7 mouse cellular contexts compared by ENCODE assay signal in the genomic region with DNA sequence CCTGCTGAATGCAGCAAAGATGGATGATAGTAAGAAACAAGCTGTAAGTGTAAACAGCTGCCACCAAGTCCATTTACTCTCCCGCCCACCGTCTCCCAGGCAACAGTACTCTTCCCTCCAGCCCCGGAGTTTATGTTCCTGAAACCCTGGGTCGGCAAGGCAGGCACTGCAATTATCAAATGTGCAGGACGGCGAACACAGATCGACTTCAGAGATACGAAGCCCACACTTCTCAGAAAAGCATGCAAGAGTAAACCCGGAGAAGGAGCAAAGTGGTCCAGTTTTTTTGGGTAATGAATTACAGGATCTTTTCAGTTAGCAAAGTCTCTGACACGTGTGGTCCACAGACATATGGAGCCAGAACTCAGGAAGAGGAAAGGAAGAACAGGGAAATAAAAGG. TPM values are rescaled to one million over a fixed set of nuclear protein-coding genes. Genes with fewer than 3 reads are reported as not detected.
A peak's percentile ranks its signal among the peaks of the same experiment; 100 is the strongest.
DNase-seq lines count a peak whose midpoint lies in the region; ATAC-seq lines count a peak whose summit lies in the region.

No protein-coding gene starts in this region.

- no peaks in the 10 kb centered on the region for H3K9me3 ChIP-seq in liver, embryonic 13.5 days (replicated peaks)

- H3K4me1 ChIP-seq in liver, embryonic 13.5 days (replicated peaks): peaks cover 64% of the 10 kb centered on the region

- DNase-seq in right cerebral cortex, adult 2 months (ENCODE audit: low spot score in 2 of 2): peak; percentile 17 to 31
- DNase-seq in right cerebral cortex, postnatal 14 days: no peak
- DNase-seq in c-Kit-positive CD71-positive TER-119-negative erythroid progenitor cells, embryonic 14.5 days (ENCODE audit: low read depth): peak; percentile 76
- peak; percentile 55 for DNase-seq in forelimb bud, embryonic 11.5 days (ENCODE audit: low read depth, low spot score)
- DNase-seq in liver, embryonic 13.5 days: peak; percentile 69
- DNase-seq in testis, postnatal 14 days (ENCODE audit: low spot score): peak; percentile 38
- no peak for DNase-seq in layer of hippocampus, postnatal 14 days (ENCODE audit: low spot score in 2 of 2)

- peak overlapping the region; percentile 83 for H3K4me3 ChIP-seq in liver, embryonic 13.5 days (replicated peaks)

- peak overlapping the region; percentile 88 for H3K9ac ChIP-seq in liver, embryonic 13.5 days

- H3K27me3 ChIP-seq in liver, embryonic 13.5 days: no peaks in the 10 kb centered on the region

- peak overlapping the region; percentile 92 for H3K27ac ChIP-seq in liver, embryonic 13.5 days

- 3% methylated on average over 10 of the region's 10 CpGs for WGBS in liver, embryonic 13.5 days (ENCODE audit: insufficient replicate concordance)

- no peak for ATAC-seq in liver, embryonic 13.5 days (ENCODE audit: low read depth)

- H3K36me3 ChIP-seq in liver, embryonic 13.5 days: peaks cover 31% of the 10 kb centered on the region

- H3K4me2 ChIP-seq in liver, embryonic 13.5 days: peak overlapping the region; percentile 81

RNA-seq across cellular contexts. Expression of a gene that starts 9.7 kb away (rescaled TPM):
- 90.3 and 106 TPM in 2 replicates for polyA plus RNA-seq in liver, embryonic 13.5 days (2015; fragmentation: Nextera tagmentation; extraction: Ambion mirVana)
- 10 to 100 TPM in 1 of 2 experiments, 1 to 10 TPM in 1; 8.5 to 10.5 TPM for total RNA-seq in layer of hippocampus, postnatal 14 days (2021)

RNA-seq across cellular contexts. Expression of a gene that starts 9.8 kb away (rescaled TPM):
- polyA plus RNA-seq in liver, embryonic 13.5 days (2015; fragmentation: Nextera tagmentation; extraction: Ambion mirVana): 36.9 and 46.5 TPM in 2 replicates
- 10 to 100 TPM; 22.1 to 23.1 TPM for total RNA-seq in layer of hippocampus, postnatal 14 days (2021)

RNA-seq across cellular contexts. Expression of a gene that starts 32.9 kb away (rescaled TPM):
- polyA plus RNA-seq in liver, embryonic 13.5 days (2015; fragmentation: Nextera tagmentation; extraction: Ambion mirVana): 329 and 343 TPM in 2 replicates
- 10 to 100 TPM; 45.4 to 54.7 TPM for total RNA-seq in layer of hippocampus, postnatal 14 days (2021)

Comparison
In these comparisons a context has a peak if more than half of its experiments do, and no peak if none do; other contexts are left out.
1. DNase-seq: peak in right cerebral cortex, adult 2 months (2 of 2), c-Kit-positive CD71-positive TER-119-negative erythroid progenitor cells, embryonic 14.5 days (single experiment), forelimb bud, embryonic 11.5 days (single experiment), liver, embryonic 13.5 days (single experiment) and testis, postnatal 14 days (single experiment); none in right cerebral cortex, postnatal 14 days (single experiment) and layer of hippocampus, postnatal 14 days (0 of 2).